ENCODE assay signal across 33 mouse cellular contexts in the genomic region with DNA sequence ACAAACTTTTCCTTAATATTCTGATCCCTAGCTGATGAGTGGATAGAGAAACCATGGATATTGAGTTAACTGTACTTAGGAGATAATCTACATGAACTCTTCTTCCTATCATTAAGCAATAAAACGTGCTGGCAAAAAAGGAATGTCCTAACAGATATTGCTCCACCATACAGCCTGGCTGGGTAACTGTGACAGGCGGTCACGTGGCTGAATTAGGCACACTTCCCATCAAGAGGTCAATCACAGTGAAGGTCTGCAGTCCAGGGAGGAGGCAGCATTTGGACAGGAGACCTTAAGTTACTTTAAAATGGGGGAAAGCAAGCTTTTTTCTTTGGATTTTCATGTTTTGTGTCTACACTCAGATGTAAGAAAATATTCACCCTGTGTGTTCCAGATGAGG. TPM values are rescaled to one million over a fixed set of nuclear protein-coding genes. Genes with fewer than 3 reads are reported as not detected.
DNase-seq lines count a peak whose midpoint lies in the region; ATAC-seq and TF ChIP-seq lines count a peak whose summit lies in the region.
"Had no signal": no experiment of that assay in that cellular context is flagged by ENCODE, and none has a peak within 500 bp of the region (broad histone marks: within the 10 kb centered on the region; RNA-seq: fewer than 3 reads in every experiment).

No protein-coding gene starts in this region.

- peaks cover 48% of the 10 kb centered on the region for H3K36me3 ChIP-seq in lung, postnatal 0 days (ENCODE audit: insufficient read depth, low read length)
- H3K36me3 ChIP-seq in forebrain, postnatal 0 days (ENCODE audit: insufficient read depth), result peaks cover 47% of the 10 kb centered on the region

- no peak overlapping the region for H3K4me3 ChIP-seq in lung, postnatal 0 days (ENCODE audit: low read depth, low read length)
- H3K4me3 ChIP-seq in forebrain, postnatal 0 days (ENCODE audit: low read depth, low read length), result no peak overlapping the region
- H3K4me3 ChIP-seq: erythroblast, embryonic 14.5 days; heart, embryonic 13.5 days; hindbrain, embryonic 10.5 days; hindbrain, embryonic 15.5 days; kidney, embryonic 15.5 days; left cerebral cortex, adult 2 months; limb, embryonic 12.5 days; liver, embryonic 13.5 days; midbrain, embryonic 12.5 days; myocyte; neural tube, embryonic 12.5 days had no signal

- no peak for TF ChIP-seq CTCF in lung, postnatal 0 days (IDR thresholded peaks at IDR 0.05)
- no peak for TF ChIP-seq CTCF in forebrain, postnatal 0 days (IDR thresholded peaks at IDR 0.05; ENCODE audit: low read depth)

- H3K4me2 ChIP-seq in lung, postnatal 0 days (replicated peaks; ENCODE audit: low read depth, low read length), result no peak overlapping the region
- no peak overlapping the region for H3K4me2 ChIP-seq in forebrain, postnatal 0 days (ENCODE audit: low read depth)
- H3K4me2 ChIP-seq: heart, embryonic 13.5 days; hindbrain, embryonic 15.5 days; kidney, embryonic 15.5 days; limb, embryonic 12.5 days; liver, embryonic 13.5 days; midbrain, embryonic 12.5 days; neural tube, embryonic 12.5 days had no signal

- no peak for ATAC-seq in lung, postnatal 0 days
- ATAC-seq in forebrain, postnatal 0 days, result no peak
- ATAC-seq: forebrain, embryonic 16.5 days; inflammation-experienced regulatory T-cells, adult 6 months; Patski had no signal

- no peaks in the 10 kb centered on the region for H3K4me1 ChIP-seq in lung, postnatal 0 days (ENCODE audit: insufficient read depth, low read depth, low read length)
- peaks cover 6% of the 10 kb centered on the region; the same call in 1 of the 2 replicates for H3K4me1 ChIP-seq in forebrain, postnatal 0 days (ENCODE audit: insufficient read depth)
- H3K4me1 ChIP-seq: hindbrain, embryonic 10.5 days; hindbrain, embryonic 15.5 days; kidney, embryonic 15.5 days; limb, embryonic 12.5 days; liver, embryonic 13.5 days; neural tube, embryonic 12.5 days had no signal

- DNase-seq in adrenal gland, postnatal 10 days, result peak; percentile 59
- no peak for DNase-seq in adrenal gland, adult 8-10 months
- DNase-seq in lung, postnatal 0 days (ENCODE audit: low spot score), result peak; percentile 12
- no peak for DNase-seq in lung, postnatal 10 days
- DNase-seq in adrenal gland, postnatal 25 days, result peak; percentile 20
- DNase-seq in kidney, adult 9 months, result no peak
- no peak for DNase-seq in forebrain, postnatal 0 days
- DNase-seq: cerebellum, adult 2 months; cerebellum, postnatal 14 days; gastrocnemius, postnatal 14 days; heart, postnatal 10 days; kidney, adult 11 months; kidney, postnatal 25 days; liver, embryonic 13.5 days; lung, adult 2 months; right cerebral cortex, adult 18-20 months; spleen, adult 18-20 months; thymus, adult 18-20 months; thymus, postnatal 25 days had no signal

- no peak overlapping the region for H3K9ac ChIP-seq in lung, postnatal 0 days (replicated peaks; ENCODE audit: low read depth)
- no peak overlapping the region for H3K9ac ChIP-seq in forebrain, postnatal 0 days
- H3K9ac ChIP-seq: heart, embryonic 13.5 days; hindbrain, embryonic 15.5 days; kidney, embryonic 15.5 days; limb, embryonic 12.5 days; liver, embryonic 13.5 days; midbrain, embryonic 12.5 days; neural tube, embryonic 12.5 days had no signal

- H3K27ac ChIP-seq in lung, postnatal 0 days (ENCODE audit: low read length), result no peak overlapping the region
- H3K27ac ChIP-seq in forebrain, postnatal 0 days (ENCODE audit: low read depth, low read length), result no peak overlapping the region
- H3K27ac ChIP-seq: heart, embryonic 13.5 days; hindbrain, embryonic 10.5 days; hindbrain, embryonic 15.5 days; kidney, embryonic 15.5 days; left cerebral cortex, adult 2 months; limb, embryonic 12.5 days; liver, embryonic 13.5 days; midbrain, embryonic 12.5 days; neural tube, embryonic 12.5 days; stomach, postnatal 0 days had no signal

- H3K9me3 ChIP-seq in lung, postnatal 0 days (ENCODE audit: low read length), result no peaks in the 10 kb centered on the region
- H3K9me3 ChIP-seq in forebrain, postnatal 0 days (ENCODE audit: low read length), result no peaks in the 10 kb centered on the region
- H3K9me3 ChIP-seq: heart, embryonic 13.5 days; hindbrain, embryonic 10.5 days; hindbrain, embryonic 15.5 days; kidney, embryonic 15.5 days; limb, embryonic 12.5 days; liver, embryonic 13.5 days; midbrain, embryonic 12.5 days; neural tube, embryonic 12.5 days had no signal

- no peaks in the 10 kb centered on the region for H3K27me3 ChIP-seq in lung, postnatal 0 days (replicated peaks; ENCODE audit: insufficient read depth, low read length)
- H3K27me3 ChIP-seq in forebrain, postnatal 0 days (ENCODE audit: insufficient read depth, low read length), result no peaks in the 10 kb centered on the region
- H3K27me3 ChIP-seq: heart, embryonic 13.5 days; hindbrain, embryonic 15.5 days; kidney, embryonic 15.5 days; limb, embryonic 12.5 days; liver, embryonic 13.5 days; midbrain, embryonic 12.5 days; neural tube, embryonic 12.5 days; Patski had no signal

- TF ChIP-seq EP300 in lung, postnatal 0 days (IDR thresholded peaks at IDR 0.05), result no peak

- WGBS in lung, postnatal 0 days, result 86% methylated on average over 3 of the region's 3 CpGs
- 94% methylated on average over 3 of the region's 3 CpGs for WGBS in forebrain, postnatal 0 days

RNA-seq across cellular contexts. Expression of gene Dnajc13, which starts 30.7 kb away (rescaled TPM):
- 10 to 100 TPM; 40.5 to 58.5 TPM for total RNA-seq in adrenal gland, postnatal 10 days (2021)
- total RNA-seq in adrenal gland, adult 8-10 months (2022), result 10 to 100 TPM; 42.1 to 66.1 (median 50.1) TPM
- polyA plus RNA-seq in lung, postnatal 0 days (2015; fragmentation: Nextera tagmentation; extraction: Ambion mirVana), result 9.9 and 10.6 TPM in 2 replicates
- 40.5 and 49.8 TPM in 2 replicates for total RNA-seq in adrenal gland, postnatal 25 days (2021)
- total RNA-seq in forebrain, postnatal 0 days (2014; rRNA removed), result 48.6 and 52.2 TPM in 2 replicates
- 6.9 and 11.6 TPM in 2 replicates for polyA plus RNA-seq in forebrain, postnatal 0 days (2015; fragmentation: Nextera tagmentation; extraction: Ambion mirVana)

Comparison
In these comparisons a context has a peak if more than half of its experiments do, and no peak if none do; other contexts are left out.
1. DNase-seq: peak in adrenal gland, postnatal 10 days (single experiment), lung, postnatal 0 days (single experiment) and adrenal gland, postnatal 25 days (single experiment); none in adrenal gland, adult 8-10 months (single experiment), lung, postnatal 10 days (single experiment), kidney, adult 9 months (single experiment) and forebrain, postnatal 0 days (single experiment).